Mouse (Mus musculus) olfactory bulb, adult 2 months (tissue): ENCODE data around the gene Angptl7.

Experiments used
- CTCF ChIP-seq: fragments of 200-500 bp; IDR thresholded peaks from 2 replicates; pipeline ENCODE4 v1.5.1; 2012; ENCODE audit warnings: low read depth, mild to moderate bottlenecking, low read length, moderate library complexity; ENCODE audit not compliant: insufficient read depth
- POLR2A ChIP-seq: fragments of 200-500 bp; IDR thresholded peaks from 2 replicates; pipeline ENCODE4 v1.6.1; 2012; ENCODE audit warnings: mild to moderate bottlenecking, low read depth, low read length, moderate library complexity; ENCODE audit not compliant: insufficient read depth

DNA sequence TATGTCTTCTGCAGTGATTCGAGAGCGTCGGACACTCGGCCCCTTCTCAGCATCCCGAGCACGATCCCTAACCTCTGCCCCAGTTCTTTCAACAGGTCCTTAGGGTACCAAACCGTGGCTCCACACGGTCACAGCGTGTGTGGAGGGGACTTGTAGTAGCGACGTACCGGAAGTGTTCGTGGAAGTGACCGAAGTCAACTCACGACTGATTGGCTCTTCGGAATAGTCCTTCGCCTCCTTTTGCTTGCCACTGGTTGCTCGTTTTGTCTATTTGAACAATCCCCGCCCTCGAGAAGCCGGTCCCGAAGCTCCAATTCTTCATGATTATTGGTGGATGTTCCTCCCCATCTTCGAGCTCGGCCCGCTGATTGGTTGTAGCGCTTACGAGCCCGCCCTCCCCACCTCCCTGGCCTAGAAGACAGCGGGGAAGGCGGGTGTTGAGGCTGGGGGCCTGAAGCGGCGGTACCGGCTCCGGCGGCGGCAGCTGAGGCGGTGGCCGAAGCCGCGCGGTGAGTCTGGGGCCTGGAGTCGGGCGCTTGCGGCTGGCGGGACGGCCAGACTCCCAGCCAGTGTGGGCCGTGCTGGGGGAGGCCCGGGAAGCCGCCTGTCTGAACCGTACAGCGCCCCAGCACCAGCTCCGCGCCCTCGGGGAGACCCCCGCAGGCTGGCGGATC is 51.9 kb downstream of the Angptl7 start, which contains the start of gene Mtor:
- no peak for TF ChIP-seq CTCF
- TF ChIP-seq POLR2A: peak; percentile 65
